Mouse (Mus musculus) CH12.LX (cell line): ENCODE data around the gene Emc9. TPM values are rescaled to one million over a fixed set of nuclear protein-coding genes. Genes with fewer than 3 reads are reported as not detected.

Source experiments
- DNase-seq: peaks from one replicate; pipeline ENCODE4 v3.0.0-alpha.2; 2013; ENCODE audit errors: extremely low read depth
- H3K27ac ChIP-seq: 2 replicates; pipeline ENCODE4 v1.5.1; 2012; ENCODE audit warnings: low read depth, mild to moderate bottlenecking, control low read depth, moderate library complexity; ENCODE audit not compliant: insufficient read depth
- H3K27me3 ChIP-seq: replicated peaks from 2 replicates; pipeline ENCODE3; 2012; ENCODE audit warnings: inconsistent platforms
- H3K36me3 ChIP-seq, 2 experiments: replicated peaks in 1 of 2; 2 replicates each; pipeline versions ENCODE3 to v1.6.1; 2012; ENCODE audit warnings: inconsistent platforms in 1 of 2, low read length in 1 of 2, mild to moderate bottlenecking in 1 of 2, mixed read lengths in 1 of 2, moderate library complexity in 1 of 2; ENCODE audit not compliant: control insufficient read depth in 1 of 2, insufficient read depth in 1 of 2
- H3K4me1 ChIP-seq, 2 experiments: 2 replicates each; pipeline ENCODE4 v1.6.1; 2012; ENCODE audit warnings: inconsistent platforms in 1 of 2, moderate library complexity in 1 of 2; ENCODE audit not compliant: insufficient read depth in 2 of 2, control insufficient read depth in 1 of 2
- H3K4me2 ChIP-seq: 2 replicates; pipeline ENCODE4 v1.6.1; 2012; ENCODE audit warnings: low read depth, mild to moderate bottlenecking, control low read depth; ENCODE audit not compliant: poor library complexity, insufficient read depth, severe bottlenecking
- H3K4me3 ChIP-seq, 3 experiments: fragments of 150-350 bp in 1 of 3; sonication (generic) in 1 of 3; replicated peaks in 1 of 3; 2 replicates each; pipeline versions ENCODE3 to v1.5.1; 2011 to 2012; ENCODE audit warnings: low read depth in 2 of 3, low read length in 2 of 3, mild to moderate bottlenecking in 2 of 3, moderate library complexity in 2 of 3, control low read depth in 1 of 3, improper control_type of control experiment in 1 of 3, inconsistent platforms in 1 of 3, mixed read lengths in 1 of 3; ENCODE audit not compliant: poor library complexity in 1 of 3
- H3K79me2 ChIP-seq: replicated peaks from 2 replicates; pipeline ENCODE4 v1.6.1; 2012; ENCODE audit warnings: mild to moderate bottlenecking, moderate library complexity; ENCODE audit not compliant: control insufficient read depth, poor library complexity, insufficient read depth, severe bottlenecking; ENCODE audit errors: extremely low read depth
- H3K9ac ChIP-seq: 2 replicates; pipeline ENCODE4 v1.6.1; 2012; ENCODE audit warnings: low read depth, mild to moderate bottlenecking, control low read depth, moderate library complexity; ENCODE audit not compliant: insufficient read depth
- H3K9me3 ChIP-seq: replicated peaks from 2 replicates; pipeline ENCODE3; 2012; ENCODE audit warnings: low read length, inconsistent platforms, mixed read lengths
- CTCF ChIP-seq, 2 experiments: IDR thresholded peaks in 1 of 2; conservative IDR thresholded peaks in 1 of 2; 2 replicates each; pipeline ENCODE4 v1.5.1; 2011 to 2012; ENCODE audit warnings: low read depth in 2 of 2, low read length in 2 of 2, improper control_type of control experiment in 1 of 2, inconsistent platforms in 1 of 2, mild to moderate bottlenecking in 1 of 2, moderate library complexity in 1 of 2
- GABPA ChIP-seq: IDR thresholded peaks from 2 replicates; pipeline ENCODE4 v1.6.1; 2012; ENCODE audit warnings: low read depth, low read length, improper control_type of control experiment, inconsistent platforms; ENCODE audit not compliant: insufficient replicate concordance
- IRF4 ChIP-seq: IDR thresholded peaks from 2 replicates; pipeline ENCODE4 v1.6.1; 2014; ENCODE audit warnings: low read depth, mild to moderate bottlenecking, inconsistent platforms, low read length, improper control_type of control experiment
- JUND ChIP-seq: conservative IDR thresholded peaks from 2 replicates; pipeline ENCODE4 v1.6.1; 2011; ENCODE audit warnings: low read depth, low read length, improper control_type of control experiment
- MAFK ChIP-seq: IDR thresholded peaks from 2 replicates; pipeline ENCODE4 v1.6.1; 2011; ENCODE audit warnings: low read length, improper control_type of control experiment; ENCODE audit not compliant: insufficient replicate concordance
- MAZ ChIP-seq: IDR thresholded peaks from 2 replicates; pipeline ENCODE4 v1.6.1; 2012; ENCODE audit warnings: low read depth, mild to moderate bottlenecking, inconsistent platforms, low read length, improper control_type of control experiment, moderate library complexity
- MEF2A ChIP-seq: IDR thresholded peaks from 2 replicates; pipeline ENCODE4 v1.6.1; 2014; ENCODE audit warnings: low read depth, mild to moderate bottlenecking, inconsistent platforms, low read length, improper control_type of control experiment, borderline replicate concordance
- PAX5 ChIP-seq: IDR thresholded peaks from 2 replicates; pipeline ENCODE4 v1.6.1; 2012; ENCODE audit warnings: low read length, inconsistent platforms, mixed read lengths
- POLR2A ChIP-seq: IDR thresholded peaks from 2 replicates; pipeline ENCODE4 v1.6.1; 2011; ENCODE audit warnings: low read depth, mild to moderate bottlenecking, improper control_type of control experiment, low read length
- POLR2AphosphoS2 ChIP-seq: IDR thresholded peaks from 2 replicates; pipeline ENCODE4 v1.6.1; 2011; ENCODE audit warnings: low read depth, low read length, improper control_type of control experiment
- RAD21 ChIP-seq: IDR thresholded peaks from 2 replicates; pipeline ENCODE4 v1.6.1; 2011; ENCODE audit warnings: low read depth, mild to moderate bottlenecking, low read length, improper control_type of control experiment, moderate library complexity
- SMC3 ChIP-seq: IDR thresholded peaks from 2 replicates; pipeline ENCODE4 v1.6.1; 2011; ENCODE audit warnings: low read depth, low read length, improper control_type of control experiment
- TBP ChIP-seq: conservative IDR thresholded peaks from 2 replicates; pipeline ENCODE4 v1.6.1; 2011; ENCODE audit warnings: low read depth, low read length, improper control_type of control experiment
- USF1 ChIP-seq: IDR thresholded peaks from 2 replicates; pipeline ENCODE4 v1.6.1; 2014; ENCODE audit warnings: low read depth, mild to moderate bottlenecking, inconsistent platforms, low read length, improper control_type of control experiment
- ZKSCAN1 ChIP-seq: IDR thresholded peaks from 2 replicates; pipeline ENCODE4 v1.6.1; 2012; ENCODE audit warnings: low read depth, inconsistent platforms, low read length, improper control_type of control experiment, borderline replicate concordance
- dilution Hi-C: fragments of 300-500 bp; cut with MboI; formaldehyde crosslinking; loops from 2 replicates; pipeline ENCODE4 v1.14.3; 2020; ENCODE audit warnings: low sequenced_read_pairs; ENCODE audit not compliant: extremely low pct_unique_long_range_greater_than_20kb, extremely low pct_ligation_motif_present
- in situ Hi-C: fragments of 300-500 bp; cut with MboI; formaldehyde crosslinking; loops from 3 replicates; pipeline ENCODE4 v1.14.3; 2019; ENCODE audit warnings: low sequenced_read_pairs, low pct_ligation_motif_present, low pct_unique_long_range_greater_than_20kb, mixed read lengths
- polyA plus RNA-seq: library from polyadenylated mRNA; unstranded; fragments of >175 nt; gene quantifications from 2 replicates; pipeline ENCODE4 v1.2.1, GENCODE M21; 2012; ENCODE audit warnings: low read depth; ENCODE audit not compliant: insufficient read length
- total RNA-seq, 2 experiments: library from RNA; depleted of rRNA; stranded (reverse); fragments of 300-350 nt in 1 of 2; fragments of >200 nt in 1 of 2; gene quantifications; 2 replicates each; pipeline ENCODE4 v1.2.3; 2012 to 2014

Emc9 gene
- total and polyA plus RNA-seq, 3 experiments: 1.7 to 9.6 (median 4.2) TPM

GRCm38 (mm10) chr14:55613346-55613745 is 28.2 kb upstream of the Emc9 start:
- dilution Hi-C loops: no loop called here
- in situ Hi-C loops: no loop called here
- no peak for DNase-seq
- no peaks in the 10 kb centered on the region for H3K9me3 ChIP-seq
- H3K4me1 ChIP-seq: no peaks in the 10 kb centered on the region
- peaks cover 10 to 25% of the 10 kb centered on the region in 2 experiments for H3K36me3 ChIP-seq
- no peaks in the 10 kb centered on the region for H3K79me2 ChIP-seq
- H3K27me3 ChIP-seq: no peaks in the 10 kb centered on the region
- H3K4me3 ChIP-seq: no peak overlapping the region
- H3K9ac ChIP-seq: no peak overlapping the region
- H3K27ac ChIP-seq: no peak overlapping the region
- no peak for TF ChIP-seq ZKSCAN1
- TF ChIP-seq POLR2AphosphoS2: no peak
- no peak for TF ChIP-seq SMC3
- no peak for TF ChIP-seq TBP
- no peak for TF ChIP-seq POLR2A
- no peak for TF ChIP-seq PAX5
- no peak for TF ChIP-seq USF1
- no peak for TF ChIP-seq MAFK
- TF ChIP-seq MEF2A: no peak
- no peak for TF ChIP-seq CTCF (conservative IDR thresholded peaks at IDR 0.05 in 1 of 2, IDR thresholded peaks at IDR 0.05 in 1 of 2; ENCODE audit: low read depth in 2 of 2, low read length in 2 of 2)
- no peak for TF ChIP-seq MAZ
- no peak for TF ChIP-seq RAD21
- no peak for TF ChIP-seq JUND
- TF ChIP-seq IRF4: no peak
- TF ChIP-seq GABPA: no peak
- no peak overlapping the region for H3K4me2 ChIP-seq

GRCm38 (mm10) chr14:55608339-55608738 is 23.2 kb upstream of the Emc9 start:
- H3K4me2 ChIP-seq: no peak overlapping the region

More at GRCm38 (mm10) chr14:55608339-55608738, 23.2 kb upstream of the Emc9 start:
- Histone ChIP-seq H3K4me1 (peaks cover 4 to 20% of the 10 kb centered on the region in 2 experiments; a peak in 3 of 4 replicates), H3K36me3 (peaks cover 35 to 57% of the 10 kb centered on the region in 2 experiments), H3K9me3 (no peaks in the 10 kb centered on the region), H3K79me2 (no peaks in the 10 kb centered on the region), H3K9ac (no peak overlapping the region), H3K4me3 (no peak overlapping the region), H3K27ac (no peak overlapping the region), H3K27me3 (no peaks in the 10 kb centered on the region)
- dilution Hi-C loops: no loop called here
- in situ Hi-C loops: no loop called here
- no peak for DNase-seq
- TF ChIP-seq POLR2A: no peak
